Mouse (Mus musculus) CH12.LX (cell line): ENCODE measurements at regions not wholly inside any gene's neighbourhood (a gene's known extent, or its start where the extent isn't known, plus 50 kb on each side); places are given as distances from the start of the nearest gene placed in this dataset.

Experiments
- DNase-seq: peaks from one replicate; pipeline ENCODE4 v3.0.0-alpha.2; 2013; ENCODE audit errors: extremely low read depth
- H3K27ac ChIP-seq: 2 replicates; pipeline ENCODE4 v1.5.1; 2012; ENCODE audit warnings: low read depth, mild to moderate bottlenecking, control low read depth, moderate library complexity; ENCODE audit not compliant: insufficient read depth
- H3K27me3 ChIP-seq: replicated peaks from 2 replicates; pipeline ENCODE3; 2012; ENCODE audit warnings: inconsistent platforms
- H3K36me3 ChIP-seq, 2 experiments: replicated peaks in 1 of 2; 2 replicates each; pipeline versions ENCODE3 to v1.6.1; 2012; ENCODE audit warnings: inconsistent platforms in 1 of 2, low read length in 1 of 2, mild to moderate bottlenecking in 1 of 2, mixed read lengths in 1 of 2, moderate library complexity in 1 of 2; ENCODE audit not compliant: control insufficient read depth in 1 of 2, insufficient read depth in 1 of 2
- H3K4me1 ChIP-seq, 2 experiments: 2 replicates each; pipeline ENCODE4 v1.6.1; 2012; ENCODE audit warnings: inconsistent platforms in 1 of 2, moderate library complexity in 1 of 2; ENCODE audit not compliant: insufficient read depth in 2 of 2, control insufficient read depth in 1 of 2
- H3K4me2 ChIP-seq: 2 replicates; pipeline ENCODE4 v1.6.1; 2012; ENCODE audit warnings: low read depth, mild to moderate bottlenecking, control low read depth; ENCODE audit not compliant: poor library complexity, insufficient read depth, severe bottlenecking
- H3K4me3 ChIP-seq, 3 experiments: fragments of 150-350 bp in 1 of 3; sonication (generic) in 1 of 3; replicated peaks in 1 of 3; 2 replicates each; pipeline versions ENCODE3 to v1.5.1; 2011 to 2012; ENCODE audit warnings: low read depth in 2 of 3, low read length in 2 of 3, mild to moderate bottlenecking in 2 of 3, moderate library complexity in 2 of 3, control low read depth in 1 of 3, improper control_type of control experiment in 1 of 3, inconsistent platforms in 1 of 3, mixed read lengths in 1 of 3; ENCODE audit not compliant: poor library complexity in 1 of 3
- H3K79me2 ChIP-seq: replicated peaks from 2 replicates; pipeline ENCODE4 v1.6.1; 2012; ENCODE audit warnings: mild to moderate bottlenecking, moderate library complexity; ENCODE audit not compliant: control insufficient read depth, poor library complexity, insufficient read depth, severe bottlenecking; ENCODE audit errors: extremely low read depth
- H3K9ac ChIP-seq: 2 replicates; pipeline ENCODE4 v1.6.1; 2012; ENCODE audit warnings: low read depth, mild to moderate bottlenecking, control low read depth, moderate library complexity; ENCODE audit not compliant: insufficient read depth
- H3K9me3 ChIP-seq: replicated peaks from 2 replicates; pipeline ENCODE3; 2012; ENCODE audit warnings: low read length, inconsistent platforms, mixed read lengths
- CHD1 ChIP-seq: IDR thresholded peaks from 2 replicates; pipeline ENCODE4 v1.6.1; 2012; ENCODE audit warnings: low read depth, low read length, improper control_type of control experiment, inconsistent platforms
- E2F4 ChIP-seq: IDR thresholded peaks from 2 replicates; pipeline ENCODE4 v1.6.1; 2011; ENCODE audit warnings: low read depth, low read length, improper control_type of control experiment; ENCODE audit not compliant: insufficient replicate concordance
- ELF1 ChIP-seq: IDR thresholded peaks from 2 replicates; pipeline ENCODE4 v1.6.1; 2014; ENCODE audit warnings: low read depth, mild to moderate bottlenecking, inconsistent platforms, low read length, improper control_type of control experiment
- EP300 ChIP-seq: IDR thresholded peaks from 2 replicates; pipeline ENCODE4 v1.6.1; 2011; ENCODE audit warnings: low read length, improper control_type of control experiment
- JUND ChIP-seq: conservative IDR thresholded peaks from 2 replicates; pipeline ENCODE4 v1.6.1; 2011; ENCODE audit warnings: low read depth, low read length, improper control_type of control experiment
- MAX ChIP-seq: IDR thresholded peaks from 2 replicates; pipeline ENCODE4 v1.6.1; 2011; ENCODE audit warnings: low read length, improper control_type of control experiment
- RCOR1 ChIP-seq: conservative IDR thresholded peaks from 2 replicates; pipeline ENCODE4 v1.6.1; 2012; ENCODE audit warnings: low read depth, mild to moderate bottlenecking, inconsistent platforms, low read length, improper control_type of control experiment
- UBTF ChIP-seq: IDR thresholded peaks from 2 replicates; pipeline ENCODE4 v1.6.1; 2012; ENCODE audit warnings: low read depth, mild to moderate bottlenecking, inconsistent platforms, low read length, improper control_type of control experiment, moderate library complexity
- USF2 ChIP-seq: conservative IDR thresholded peaks from 2 replicates; pipeline ENCODE4 v1.6.1; 2011; ENCODE audit warnings: low read depth, low read length, improper control_type of control experiment
- ZKSCAN1 ChIP-seq: IDR thresholded peaks from 2 replicates; pipeline ENCODE4 v1.6.1; 2012; ENCODE audit warnings: low read depth, inconsistent platforms, low read length, improper control_type of control experiment, borderline replicate concordance
- ZMIZ1 ChIP-seq: IDR thresholded peaks from 2 replicates; pipeline ENCODE4 v1.6.1; 2012; ENCODE audit warnings: low read depth, mild to moderate bottlenecking, inconsistent platforms, low read length, improper control_type of control experiment
- ZNF384 ChIP-seq: IDR thresholded peaks from 2 replicates; pipeline ENCODE4 v1.6.1; 2012; ENCODE audit warnings: low read depth, low read length, improper control_type of control experiment, inconsistent platforms
- dilution Hi-C: fragments of 300-500 bp; cut with MboI; formaldehyde crosslinking; loops from 2 replicates; pipeline ENCODE4 v1.14.3; 2020; ENCODE audit warnings: low sequenced_read_pairs; ENCODE audit not compliant: extremely low pct_unique_long_range_greater_than_20kb, extremely low pct_ligation_motif_present
- in situ Hi-C: fragments of 300-500 bp; cut with MboI; formaldehyde crosslinking; loops from 3 replicates; pipeline ENCODE4 v1.14.3; 2019; ENCODE audit warnings: low sequenced_read_pairs, low pct_ligation_motif_present, low pct_unique_long_range_greater_than_20kb, mixed read lengths

DNA sequence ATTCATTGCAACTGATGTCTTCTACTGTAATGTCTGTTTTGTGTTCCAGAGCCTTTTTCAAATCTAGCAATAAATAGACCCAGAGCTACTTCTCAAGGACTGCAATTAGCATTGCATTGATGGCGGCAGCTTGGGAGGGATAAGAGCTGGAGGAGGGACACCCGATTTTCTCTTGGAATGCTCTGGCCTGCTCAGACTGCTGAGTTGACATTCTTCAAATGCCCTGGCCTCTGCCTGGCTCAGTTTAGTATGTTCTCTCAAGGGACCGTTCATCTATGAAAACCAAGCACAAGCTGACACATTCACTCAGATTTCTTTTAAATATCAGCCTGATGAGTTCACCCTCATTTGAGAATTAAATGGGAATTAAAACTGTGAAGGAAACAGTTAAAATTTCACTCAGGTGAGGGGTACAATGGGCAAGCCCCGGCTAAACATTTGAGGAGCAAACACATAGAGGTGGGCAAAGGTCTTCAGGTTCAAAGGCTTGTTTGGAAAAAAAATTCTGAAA is 70.5 kb upstream of the Bcl6 start:
- Histone ChIP-seq H3K4me1 (peaks cover 0 to 22% of the 10 kb centered on the region in 2 experiments; a peak in 2 of 4 replicates), H3K9ac (no peak overlapping the region), H3K4me3 (no peak overlapping the region), H3K36me3 (no peaks in the 10 kb centered on the region), H3K9me3 (no peaks in the 10 kb centered on the region), H3K27me3 (no peaks in the 10 kb centered on the region), H3K4me2 (no peak overlapping the region), H3K27ac (no peak overlapping the region), H3K79me2 (no peaks in the 10 kb centered on the region)
- TF ChIP-seq MAX: no peak
- TF ChIP-seq ZMIZ1: no peak
- TF ChIP-seq JUND: no peak
- TF ChIP-seq CHD1: no peak
- TF ChIP-seq EP300: no peak
- TF ChIP-seq E2F4: no peak
- TF ChIP-seq USF2: no peak
- no peak for TF ChIP-seq ELF1
- TF ChIP-seq ZNF384: no peak
- dilution Hi-C loops: no loop called here
- no peak for DNase-seq
- in situ Hi-C loops: no loop called here

DNA sequence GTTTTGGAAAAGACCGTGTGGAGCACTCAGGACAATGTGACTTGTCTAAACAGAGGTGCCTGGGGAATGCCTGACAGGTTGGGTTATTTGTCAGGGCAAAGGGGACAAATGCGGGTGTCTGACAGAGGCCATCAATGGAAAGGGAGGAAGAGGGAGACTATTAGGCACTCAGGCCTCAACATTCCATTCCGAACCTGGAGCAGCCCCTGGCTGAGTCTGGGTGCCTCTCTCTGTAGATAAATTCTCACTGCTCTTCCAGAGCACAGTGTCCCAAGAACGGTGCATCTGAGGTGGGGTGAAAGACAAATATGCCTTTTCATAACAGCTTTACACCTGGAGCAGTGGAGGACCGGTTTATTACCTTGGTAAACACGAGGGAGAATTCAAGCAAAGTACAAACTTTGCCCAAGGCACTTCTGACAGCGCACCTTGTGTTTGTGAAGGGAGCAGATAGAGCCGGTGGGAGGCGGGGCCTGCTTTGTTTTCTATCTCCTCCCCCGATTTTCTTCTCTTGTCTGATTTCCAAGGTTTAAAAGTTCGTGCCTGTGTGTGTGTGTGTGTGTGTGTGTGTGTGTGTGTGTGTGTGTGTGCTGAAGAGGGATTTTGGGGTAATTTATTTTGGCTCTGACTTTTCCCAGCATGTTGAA is 68.4 kb upstream of the Bcl6 start:
- H3K9ac ChIP-seq: no peak overlapping the region
- H3K36me3 ChIP-seq: no peaks in the 10 kb centered on the region
- no peaks in the 10 kb centered on the region for H3K79me2 ChIP-seq
- H3K9me3 ChIP-seq: no peaks in the 10 kb centered on the region
- no peak overlapping the region for H3K4me3 ChIP-seq
- no peak overlapping the region for H3K4me2 ChIP-seq
- TF ChIP-seq EP300 (no peak), UBTF (no peak), CHD1 (no peak), ZKSCAN1 (no peak), RCOR1 (no peak), ZNF384 (no peak)
- H3K4me1 ChIP-seq: peaks cover 0 to 28% of the 10 kb centered on the region in 2 experiments; a peak in 2 of 4 replicates
- no peak for DNase-seq
- no peak overlapping the region for H3K27ac ChIP-seq
- in situ Hi-C loops (no loop called here), dilution Hi-C loops (no loop called here)
- no peaks in the 10 kb centered on the region for H3K27me3 ChIP-seq
